Mouse (Mus musculus) kidney, adult 2 months (tissue): ENCODE data around the gene Arfgap1.

ENCODE experiments used
- CTCF ChIP-seq: fragments of 200-500 bp; conservative IDR thresholded peaks from 2 replicates; pipeline ENCODE4 v1.5.1; 2011; ENCODE audit warnings: low read depth, mild to moderate bottlenecking, control low read depth, low read length, moderate library complexity, mixed read lengths; ENCODE audit not compliant: insufficient read depth, insufficient read length
- POLR2A ChIP-seq: fragments of 200-500 bp; IDR thresholded peaks from one replicate; pipeline ENCODE4 v1.6.1; 2011; ENCODE audit warnings: low read depth, low read length, control low read depth

DNA sequence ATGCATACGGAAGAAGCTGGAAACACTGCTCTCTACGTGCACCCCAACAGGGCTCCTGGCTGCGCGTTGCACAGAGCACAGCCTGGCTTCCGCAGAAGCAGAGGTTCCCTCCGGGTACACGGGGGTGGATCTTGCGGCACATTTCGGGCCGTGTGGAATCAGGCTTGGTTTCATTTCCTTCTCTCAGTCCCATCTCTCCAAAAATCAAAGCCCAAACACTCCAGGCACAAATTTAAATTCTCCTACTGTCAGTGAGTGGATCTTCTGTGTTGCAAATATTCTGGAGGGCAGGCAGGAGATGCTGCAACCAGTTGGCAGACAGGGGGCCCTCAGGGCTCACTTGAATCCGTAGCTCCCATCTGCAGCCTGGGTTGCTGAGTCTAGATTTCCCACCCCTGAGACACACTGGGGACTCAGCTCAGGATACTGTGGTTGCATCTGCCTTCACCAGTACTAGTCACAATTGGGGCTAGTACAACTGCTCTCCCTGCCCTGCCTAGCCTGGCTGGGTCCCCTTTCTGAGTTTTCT is 64.4 kb downstream of the Arfgap1 start:
- TF ChIP-seq CTCF (no peak), POLR2A (no peak)
